Mouse (Mus musculus) hindbrain, embryonic 11.5 days (tissue): Measurements from ENCODE around the gene Zfand2a. TPM values are rescaled to one million over a fixed set of nuclear protein-coding genes. Genes with fewer than 3 reads are reported as not detected.

ENCODE experiments used
- ATAC-seq: fragments of 200-750 bp; cut with Nextera tagmentation; 2 replicates; pipeline ENCODE4 v1.8.0; 2017; ENCODE audit warnings: mild to moderate bottlenecking, moderate TSS enrichment, moderate library complexity; ENCODE audit not compliant: low FRiP score
- DNase-seq: peaks from one replicate; pipeline ENCODE4 v3.0.0-alpha.2; 2015; ENCODE audit warnings: low spot score
- H3K27ac ChIP-seq: fragments of 300-500 bp; sonication (generic); 2 replicates; pipeline ENCODE4 v1.5.1; 2014; ENCODE audit warnings: mild to moderate bottlenecking, low read depth, low read length
- H3K27me3 ChIP-seq: fragments of 300-500 bp; sonication (generic); 2 replicates; pipeline ENCODE4 v1.6.1; 2014; ENCODE audit warnings: mild to moderate bottlenecking, low read length, moderate library complexity, mixed read lengths; ENCODE audit not compliant: control insufficient read depth, insufficient read depth
- H3K36me3 ChIP-seq: fragments of 300-500 bp; sonication (generic); 2 replicates; pipeline ENCODE4 v1.6.1; 2014; ENCODE audit warnings: mild to moderate bottlenecking, low read length, moderate library complexity, mixed read lengths; ENCODE audit not compliant: control insufficient read depth, insufficient read depth
- H3K4me1 ChIP-seq: fragments of 300-500 bp; sonication (generic); replicated peaks from 2 replicates; pipeline ENCODE4 v1.6.1; 2014; ENCODE audit warnings: low read length, mixed read lengths; ENCODE audit not compliant: control insufficient read depth, insufficient read depth
- H3K4me2 ChIP-seq: fragments of 300-500 bp; sonication (generic); replicated peaks from 2 replicates; pipeline ENCODE4 v1.6.1; 2014; ENCODE audit warnings: mild to moderate bottlenecking, low read depth, low read length
- H3K4me3 ChIP-seq: fragments of 300-500 bp; sonication (generic); 2 replicates; pipeline ENCODE4 v1.5.1; 2014; ENCODE audit warnings: low read depth, low read length
- H3K9ac ChIP-seq: fragments of 300-500 bp; sonication (generic); 2 replicates; pipeline ENCODE4 v1.6.1; 2014; ENCODE audit warnings: low read depth, low read length
- H3K9me3 ChIP-seq: fragments of 300-500 bp; sonication (generic); 2 replicates; pipeline ENCODE4 v1.6.1; 2016; ENCODE audit warnings: low read length; ENCODE audit not compliant: control insufficient read depth
- WGBS: fragments of 180-500 bp; shearing (Covaris S2); extraction: QIAGEN DNeasy Blood & Tissue Kit; methylation state at CpG from one replicate; pipeline ENCODE4 v1.1.7; 2014; 5-methylcytosine and 5-hydroxymethylcytosine counted together
- polyA plus RNA-seq: library from polyadenylated mRNA; unstranded; fragments of >200 nt; fragmentation: Nextera tagmentation; extraction: Ambion mirVana; gene quantifications from 2 replicates; pipeline ENCODE4 v1.2.1, GENCODE M21; 2014

Gene Zfand2a
- polyA plus RNA-seq, 1 experiment from 2014 or later: 8.4 TPM

DNA sequence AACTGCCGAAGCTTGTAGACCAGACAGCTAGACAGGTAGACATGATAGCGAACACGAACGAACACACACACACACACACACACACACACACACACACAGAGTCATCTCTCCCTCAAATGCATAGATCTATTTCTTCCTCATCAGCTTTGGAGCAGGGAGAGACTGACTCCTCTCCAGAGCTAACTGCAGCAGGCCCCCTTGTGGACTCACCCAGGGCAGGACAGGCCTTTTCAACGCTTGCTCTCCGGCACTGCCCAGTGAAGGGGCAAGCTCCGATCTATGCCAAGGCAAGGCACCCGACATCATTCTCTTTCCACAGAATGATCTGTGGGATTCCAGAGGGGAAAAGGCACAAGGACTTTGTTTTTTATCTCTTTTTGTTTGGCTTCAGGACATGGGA, 39.1 kb downstream of the Zfand2a start:
- WGBS: 91% methylated on average over 8 of the region's 8 CpGs
- Histone ChIP-seq H3K9me3 (no peaks in the 10 kb centered on the region), H3K4me1 (no peaks in the 10 kb centered on the region), H3K27me3 (no peaks in the 10 kb centered on the region), H3K9ac (no peak overlapping the region), H3K4me3 (no peak overlapping the region), H3K36me3 (no peaks in the 10 kb centered on the region), H3K27ac (no peak overlapping the region), H3K4me2 (no peak overlapping the region)
- no peak for ATAC-seq
- DNase-seq: no peak

DNA sequence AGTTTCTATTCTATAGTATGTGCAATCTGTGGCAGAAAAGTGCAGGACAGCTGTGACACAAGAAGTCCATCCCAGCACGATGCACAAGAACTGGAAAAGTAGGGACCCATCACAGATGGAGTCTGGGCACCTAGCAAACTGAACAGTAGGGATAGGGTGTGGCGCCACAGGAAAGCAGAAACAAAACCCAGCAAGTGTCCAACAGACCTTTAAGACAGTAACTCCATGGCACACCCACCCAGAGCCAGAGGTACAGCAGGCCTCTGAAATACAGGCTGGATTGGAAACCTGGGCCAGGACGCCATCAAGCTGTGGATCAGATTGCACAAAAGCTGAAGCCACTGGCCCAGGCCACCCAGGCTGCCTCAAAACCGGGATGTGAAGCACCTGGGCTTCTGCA, 41.4 kb downstream of the Zfand2a start:
- Histone ChIP-seq H3K36me3 (no peaks in the 10 kb centered on the region), H3K27ac (no peak overlapping the region), H3K4me1 (0 out of 2 replicates have a peak, but pooled peaks cover 2% of the 10 kb centered on the region), H3K4me3 (no peak overlapping the region), H3K4me2 (no peak overlapping the region), H3K9me3 (no peaks in the 10 kb centered on the region), H3K9ac (no peak overlapping the region), H3K27me3 (no peaks in the 10 kb centered on the region)
- ATAC-seq: no peak
- no peak for DNase-seq
- 70% methylated on average over 4 of the region's 4 CpGs for WGBS

DNA sequence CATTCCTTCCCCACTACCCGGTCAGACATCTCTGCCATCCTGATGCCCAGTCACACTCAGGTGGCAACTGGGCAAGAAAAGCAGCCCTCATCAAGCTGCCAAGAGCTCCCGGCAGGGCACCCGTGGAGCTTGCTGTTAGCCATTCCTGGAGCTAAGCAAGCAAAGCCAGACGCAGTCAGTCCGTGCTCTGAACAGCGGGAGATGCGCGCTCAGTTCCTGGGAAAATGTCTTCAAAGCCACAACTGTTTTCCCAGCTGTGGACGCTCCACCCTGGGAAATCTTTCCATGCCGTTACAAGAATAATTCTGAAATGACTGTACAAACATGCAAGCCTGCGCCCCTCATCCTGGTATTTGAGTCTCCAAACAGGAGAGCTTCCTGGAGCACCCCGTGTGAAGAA, 41.9 kb downstream of the Zfand2a start:
- no peaks in the 10 kb centered on the region for H3K36me3 ChIP-seq
- no peak overlapping the region for H3K27ac ChIP-seq
- 71% methylated on average over 12 of the region's 12 CpGs for WGBS
- no peaks in the 10 kb centered on the region for H3K9me3 ChIP-seq
- H3K27me3 ChIP-seq: no peaks in the 10 kb centered on the region
- H3K9ac ChIP-seq: no peak overlapping the region
- DNase-seq: no peak
- H3K4me1 ChIP-seq: 0 out of 2 replicates have a peak, but pooled peaks cover 2% of the 10 kb centered on the region
- ATAC-seq: no peak
- no peak overlapping the region for H3K4me2 ChIP-seq
- H3K4me3 ChIP-seq: no peak overlapping the region

DNA sequence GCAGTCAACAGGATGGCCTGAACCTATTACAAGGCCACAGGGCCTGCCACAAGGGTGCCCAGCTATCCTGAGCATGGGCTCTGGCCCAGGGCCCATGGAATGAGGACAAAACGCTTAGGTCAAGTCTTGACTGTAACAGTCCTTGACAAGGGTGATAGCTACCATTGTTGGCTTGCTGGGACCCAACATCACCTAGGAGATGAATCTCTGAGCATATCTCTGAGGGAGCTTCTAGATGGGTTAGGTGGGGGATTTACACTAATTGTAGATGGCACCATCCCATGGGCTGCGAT, 42.7 kb downstream of the Zfand2a start:
- H3K36me3 ChIP-seq: no peaks in the 10 kb centered on the region
- DNase-seq: no peak
- H3K27me3 ChIP-seq: no peaks in the 10 kb centered on the region
- no peak overlapping the region for H3K27ac ChIP-seq
- WGBS: 90% methylated on average over 2 of the region's 2 CpGs
- H3K4me2 ChIP-seq: no peak overlapping the region
- H3K4me3 ChIP-seq: no peak overlapping the region
- H3K4me1 ChIP-seq: 0 out of 2 replicates have a peak, but pooled peaks cover 2% of the 10 kb centered on the region
- no peak overlapping the region for H3K9ac ChIP-seq
- no peaks in the 10 kb centered on the region for H3K9me3 ChIP-seq
- ATAC-seq: no peak

DNA sequence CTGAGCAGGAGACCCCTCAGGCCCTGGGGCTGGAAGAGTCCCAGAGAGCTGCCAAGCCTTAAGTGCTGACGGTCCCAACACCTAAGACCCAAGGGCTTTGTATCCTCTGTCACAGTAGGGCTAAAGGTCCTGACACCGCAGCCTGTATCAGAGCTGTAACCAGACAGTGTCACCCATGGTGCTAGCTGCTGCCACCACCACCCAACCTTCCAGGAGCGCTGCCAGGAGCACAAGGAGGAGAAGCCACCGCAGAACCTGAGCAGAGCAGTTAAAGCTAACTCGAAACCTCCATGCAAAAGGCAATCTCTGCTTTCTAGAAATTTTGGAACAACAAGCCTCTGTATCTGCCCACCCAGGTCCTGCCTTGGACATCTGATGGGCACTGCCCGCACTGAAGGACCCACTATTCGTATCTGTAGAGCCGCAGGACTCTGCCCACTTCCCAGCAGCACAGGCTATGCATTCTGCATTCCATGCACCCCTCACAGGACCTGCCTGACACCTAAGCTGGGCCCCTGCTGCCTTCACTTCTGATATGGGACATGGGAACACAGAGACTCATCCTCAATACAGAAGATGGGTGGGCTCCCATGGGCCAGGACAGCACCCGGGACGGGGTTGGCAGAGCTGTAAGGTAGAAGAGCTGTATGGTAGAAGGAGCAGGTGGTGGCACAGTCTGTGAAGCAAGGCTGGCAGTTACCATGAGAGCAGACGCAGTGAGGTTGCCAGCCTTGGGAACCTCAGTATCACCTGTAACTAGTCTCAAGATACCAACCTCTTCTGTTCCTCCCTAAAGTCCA, 43.2 kb downstream of the Zfand2a start:
- WGBS: 92% methylated on average over 11 of the region's 11 CpGs
- no peak for ATAC-seq
- H3K4me3 ChIP-seq: no peak overlapping the region
- DNase-seq: no peak
- no peaks in the 10 kb centered on the region for H3K27me3 ChIP-seq
- no peaks in the 10 kb centered on the region for H3K9me3 ChIP-seq
- 0 out of 2 replicates have a peak, but pooled peaks cover 2% of the 10 kb centered on the region for H3K4me1 ChIP-seq
- no peak overlapping the region for H3K27ac ChIP-seq
- no peak overlapping the region for H3K9ac ChIP-seq
- no peak overlapping the region for H3K4me2 ChIP-seq
- H3K36me3 ChIP-seq: no peaks in the 10 kb centered on the region

DNA sequence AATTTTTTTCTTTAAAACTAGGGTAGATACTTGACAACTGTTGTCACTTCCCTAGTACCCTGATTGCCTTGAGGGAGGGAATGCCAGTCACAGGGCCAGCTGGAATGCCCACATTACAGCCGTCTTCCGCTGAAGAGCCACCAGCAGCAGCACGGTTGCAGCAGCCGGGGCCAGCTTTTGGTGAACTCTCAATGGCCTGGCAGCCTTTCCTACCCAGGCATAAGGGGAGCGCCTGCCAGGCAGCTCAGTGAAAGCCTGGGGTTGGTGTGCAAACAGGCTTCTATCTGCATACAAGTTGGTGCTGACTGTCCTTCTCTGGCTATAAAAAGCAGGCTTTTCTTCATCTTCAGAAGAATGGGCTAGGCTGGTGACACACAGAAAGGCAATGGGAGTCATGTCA, 43.9 kb downstream of the Zfand2a start:
- Histone ChIP-seq H3K4me3 (no peak overlapping the region), H3K27me3 (no peaks in the 10 kb centered on the region), H3K9me3 (no peaks in the 10 kb centered on the region), H3K4me2 (no peak overlapping the region), H3K4me1 (peaks cover 4% of the 10 kb centered on the region; the same call in 1 of the 2 replicates), H3K27ac (no peak overlapping the region), H3K36me3 (no peaks in the 10 kb centered on the region), H3K9ac (no peak overlapping the region)
- 89% methylated on average over 5 of the region's 5 CpGs for WGBS
- ATAC-seq: no peak
- DNase-seq: no peak

DNA sequence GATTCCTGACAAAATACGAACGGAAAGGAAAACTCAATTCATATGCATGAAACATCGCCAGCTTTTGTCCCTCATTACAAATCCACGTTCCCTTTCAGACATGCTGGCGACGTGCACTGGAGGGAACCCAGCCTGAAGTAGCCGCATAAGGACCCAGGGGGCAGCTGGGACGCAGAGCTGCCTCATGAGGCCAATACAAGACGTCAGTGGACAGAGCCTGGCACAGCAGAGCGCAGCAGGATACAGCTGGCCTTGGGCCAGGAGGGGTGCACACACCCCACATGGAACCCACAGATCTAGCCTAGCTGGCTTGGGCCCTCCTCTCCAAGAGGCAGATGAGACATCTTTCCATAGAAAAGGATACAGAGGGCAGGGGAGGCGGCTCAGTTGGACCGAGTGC, 45.9 kb downstream of the Zfand2a start:
- ATAC-seq (no peak), DNase-seq (no peak)
- H3K4me2 ChIP-seq: no peak overlapping the region
- no peaks in the 10 kb centered on the region for H3K36me3 ChIP-seq
- no peak overlapping the region for H3K4me3 ChIP-seq
- no peaks in the 10 kb centered on the region for H3K9me3 ChIP-seq
- H3K27me3 ChIP-seq: no peaks in the 10 kb centered on the region
- 83% methylated on average over 12 of the region's 12 CpGs for WGBS
- H3K27ac ChIP-seq: no peak overlapping the region
- peaks cover 7% of the 10 kb centered on the region; the same call in 1 of the 2 replicates for H3K4me1 ChIP-seq
- no peak overlapping the region for H3K9ac ChIP-seq

DNA sequence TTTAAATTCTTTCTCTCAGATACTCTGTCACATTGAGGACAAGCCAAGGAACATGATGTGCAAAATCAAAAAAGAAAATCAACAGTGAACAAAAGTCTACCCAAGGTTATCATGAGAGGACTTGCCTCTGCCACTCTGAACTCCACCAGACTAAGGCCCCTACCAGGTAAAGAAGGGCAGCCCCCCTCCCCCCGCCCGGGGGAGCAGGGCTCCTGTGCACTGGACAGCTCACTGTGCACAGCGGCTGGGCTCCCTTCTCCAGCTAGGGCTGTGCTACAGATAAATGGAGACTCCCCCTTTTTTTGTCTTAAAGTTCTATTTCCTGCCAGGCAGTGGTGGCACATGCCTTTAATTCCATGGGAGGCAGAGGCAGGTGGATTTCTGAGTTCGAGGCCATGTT, 46.6 kb downstream of the Zfand2a start:
- no peaks in the 10 kb centered on the region for H3K36me3 ChIP-seq
- H3K9ac ChIP-seq: no peak overlapping the region
- H3K9me3 ChIP-seq: no peaks in the 10 kb centered on the region
- H3K27ac ChIP-seq: no peak overlapping the region
- WGBS: over 99% methylated on average over 4 of the region's 4 CpGs
- H3K27me3 ChIP-seq: no peaks in the 10 kb centered on the region
- H3K4me2 ChIP-seq: no peak overlapping the region
- DNase-seq (no peak), ATAC-seq (no peak)
- no peak overlapping the region for H3K4me3 ChIP-seq
- peaks cover 7% of the 10 kb centered on the region; the same call in 1 of the 2 replicates for H3K4me1 ChIP-seq

DNA sequence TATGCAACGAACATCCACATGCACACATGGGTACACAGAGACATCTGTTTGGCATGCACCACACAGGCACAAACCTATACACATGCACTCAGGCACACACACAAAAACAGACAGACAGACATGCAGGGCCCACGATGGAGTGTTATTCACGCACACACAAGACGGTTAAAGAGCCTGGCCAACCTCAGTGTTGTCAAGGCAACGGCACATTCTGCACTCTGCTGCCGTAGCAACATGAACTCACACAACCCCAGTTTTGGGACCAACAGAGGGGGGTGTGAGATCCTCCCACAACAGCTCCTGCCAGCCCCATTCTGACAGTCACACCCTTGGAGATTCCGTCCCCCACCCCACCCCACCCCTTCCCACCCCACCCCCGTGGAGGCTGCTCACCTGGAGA, 49.4 kb downstream of the Zfand2a start:
- no peak overlapping the region for H3K9ac ChIP-seq
- no peaks in the 10 kb centered on the region for H3K9me3 ChIP-seq
- H3K27me3 ChIP-seq: no peaks in the 10 kb centered on the region
- no peak overlapping the region for H3K4me2 ChIP-seq
- no peak overlapping the region for H3K4me3 ChIP-seq
- WGBS: 32% methylated on average over 8 of the region's 8 CpGs
- no peak overlapping the region for H3K27ac ChIP-seq
- H3K36me3 ChIP-seq: no peaks in the 10 kb centered on the region
- peaks cover 7% of the 10 kb centered on the region; the same call in 1 of the 2 replicates for H3K4me1 ChIP-seq
- peak; percentile 63 for ATAC-seq
- DNase-seq: peak; percentile 63
